Mouse (Mus musculus) urinary bladder, postnatal 4 days (tissue): Measurements from ENCODE around the gene Clta.

ENCODE experiments used
- DNase-seq, 2 experiments: peaks; one replicate each; pipeline ENCODE4 v3.0.0; 2021 to 2022; ENCODE audit warnings: low spot score in 2 of 2

The Clta gene

DNA sequence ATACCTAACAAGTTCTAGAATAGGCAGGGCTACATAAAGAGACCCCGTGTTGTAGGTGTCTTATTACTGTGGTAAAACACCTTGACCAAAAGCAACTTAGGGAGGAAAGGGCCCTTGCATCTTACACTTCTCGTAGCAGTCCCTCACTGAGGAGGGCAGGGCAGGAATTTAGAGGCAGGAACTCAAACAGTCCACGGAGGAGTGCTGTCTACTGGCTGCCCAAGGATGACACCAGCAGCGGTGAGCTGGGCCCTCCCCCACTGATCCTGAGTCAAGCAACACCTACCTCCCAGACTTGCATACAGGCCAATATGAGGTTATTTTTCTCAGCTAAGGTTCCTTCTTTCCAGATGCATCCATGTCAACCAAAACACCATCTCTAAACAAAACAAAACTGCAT lies 24.0 kb upstream of the Clta start:
- no peak for DNase-seq

DNA sequence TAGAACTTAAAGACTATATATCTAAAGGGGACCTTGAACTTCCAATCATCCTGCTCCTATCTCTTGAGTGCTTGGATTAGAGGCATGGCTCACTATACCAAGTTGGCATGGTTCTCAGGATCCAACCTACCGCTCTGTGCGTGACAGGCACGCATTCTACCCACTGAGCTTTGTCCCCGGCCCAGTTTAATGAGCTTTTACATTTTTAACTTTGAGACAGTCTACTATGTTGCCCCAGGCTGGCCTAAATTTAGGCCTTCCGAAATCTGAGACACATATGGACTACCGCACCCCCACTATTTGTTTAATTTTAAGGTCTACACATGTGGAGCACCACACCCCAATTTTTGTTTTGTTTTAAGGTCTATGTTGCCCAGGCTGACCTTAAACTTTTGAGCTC lies 23.4 kb upstream of the Clta start:
- DNase-seq: peak in 1 of 2 experiments; percentile 28

- peak in 1 of 2 experiments; percentile 45 for DNase-seq
These were observed 23.0 kb upstream of the Clta start for GRCm38 (mm10) chr4:43981251-43981650.

GRCm38 (mm10) chr4:43982053-43982732 lies 22.1 kb upstream of the Clta start:
- peak; percentile 88 to 94 for DNase-seq

- peak in 1 of 2 experiments; percentile 54 for DNase-seq
These were observed 21.1 kb upstream of the Clta start, which contains the start of gene Ccin for GRCm38 (mm10) chr4:43983181-43983580. Gene Ccin, plus strand, starts transcription at chr4:43983483.

- DNase-seq: peak in 1 of 2 experiments; percentile 58
These were observed 20.5 kb upstream of the Clta start for GRCm38 (mm10) chr4:43983756-43984155.

DNA sequence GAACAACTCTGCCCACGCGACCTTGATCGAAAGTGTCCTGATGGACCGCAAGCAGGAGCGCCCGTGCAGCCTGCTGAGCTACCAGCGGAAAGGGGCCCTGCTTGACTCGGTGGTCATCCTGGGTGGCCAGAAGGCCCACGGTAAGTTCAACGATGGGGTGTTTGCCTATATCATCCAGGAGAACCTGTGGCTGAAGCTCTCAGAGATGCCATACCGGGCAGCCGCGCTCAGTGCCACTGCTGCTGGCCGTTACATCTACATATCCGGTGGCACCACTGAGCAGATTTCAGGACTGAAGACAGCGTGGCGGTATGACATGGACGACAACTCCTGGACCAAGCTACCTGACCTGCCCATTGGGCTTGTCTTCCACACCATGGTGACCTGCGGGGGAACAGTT lies 19.9 kb upstream of the Clta start:
- peak in 1 of 2 experiments; percentile 51 for DNase-seq

DNA sequence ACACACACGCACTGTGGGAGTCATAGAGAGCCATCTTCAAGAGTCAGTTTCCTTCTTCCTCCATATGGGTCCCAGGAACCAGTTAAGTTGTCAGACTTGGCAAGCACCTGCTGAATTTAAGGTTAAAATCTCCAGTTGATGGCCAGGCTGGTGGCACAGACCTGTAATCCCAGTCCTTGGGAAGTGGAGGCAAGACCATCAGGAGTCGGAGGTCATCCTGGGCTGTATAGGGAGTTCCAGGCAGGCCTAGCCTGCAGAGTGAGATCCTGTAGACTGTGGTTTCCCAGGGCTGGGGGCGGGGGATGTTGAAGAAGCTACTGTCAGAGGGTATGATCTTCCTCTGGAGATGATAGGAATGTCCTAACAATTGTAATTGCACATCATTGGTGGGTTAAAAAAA lies 15.3 kb upstream of the Clta start:
- peak in 1 of 2 experiments; percentile 51 for DNase-seq

DNA sequence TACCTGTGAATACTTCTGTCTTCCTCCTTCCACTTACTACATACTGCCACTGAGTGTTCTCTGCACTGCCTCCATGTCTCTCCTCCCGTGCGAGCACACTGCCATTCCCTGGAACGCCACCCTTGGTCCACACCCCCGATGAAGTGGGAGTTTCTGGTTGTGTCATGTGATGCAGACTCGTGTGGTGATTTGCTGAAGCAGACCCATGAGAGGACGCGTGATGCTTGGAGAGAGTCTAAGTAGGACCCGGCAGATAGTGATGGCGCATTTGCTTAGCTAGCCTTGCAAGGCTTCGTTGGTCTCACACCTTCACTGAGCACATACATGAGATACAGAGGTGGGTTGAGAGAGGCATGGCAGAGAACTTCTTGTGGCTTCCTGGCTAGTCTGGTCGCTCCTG lies 11.2 kb upstream of the Clta start:
- peak in 1 of 2 experiments; percentile 42 for DNase-seq

DNA sequence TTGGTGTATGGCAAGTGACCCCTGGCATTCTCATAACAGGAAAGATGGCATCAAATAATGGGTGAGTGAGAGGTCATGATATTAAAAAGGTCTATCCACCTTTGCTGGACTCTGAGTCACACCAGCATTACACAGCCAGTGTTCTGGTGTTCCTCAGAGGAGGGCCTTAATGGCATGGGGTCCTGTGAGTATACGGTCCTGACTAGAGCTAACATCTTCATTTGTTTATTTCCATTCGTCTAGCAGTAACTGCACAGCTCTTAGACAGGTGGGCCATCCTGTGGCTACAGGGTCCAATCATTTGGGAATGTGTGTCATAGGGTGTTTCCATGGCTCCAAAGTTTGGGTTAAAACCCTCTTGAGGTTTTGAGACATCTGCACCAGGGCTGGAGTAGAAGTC lies 9.9 kb upstream of the Clta start:
- DNase-seq: no peak

DNA sequence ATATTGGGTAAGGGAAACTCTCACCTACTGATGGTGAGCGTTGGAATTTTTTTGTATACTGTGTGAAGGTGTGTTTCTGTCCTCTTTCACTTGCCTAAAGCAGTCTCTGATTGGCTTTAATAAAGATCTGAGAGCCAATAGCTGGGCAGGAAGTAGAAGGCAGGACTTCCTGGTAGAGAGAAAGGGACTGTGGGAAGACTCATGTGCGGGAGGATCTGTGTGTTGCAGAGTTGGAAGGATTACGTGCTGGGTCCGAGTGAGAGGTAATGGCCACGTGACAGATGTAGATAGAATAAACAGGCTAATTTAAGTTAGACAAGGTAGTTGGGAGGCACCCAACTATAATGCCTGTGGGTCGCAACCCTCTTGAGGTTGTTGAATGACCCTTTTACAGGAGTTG lies 630 bp upstream of the Clta start:
- DNase-seq: no peak

GRCm38 (mm10) chr4:44004623-44005409 lies 564 bp downstream of the Clta start:
- no peak for DNase-seq

DNA sequence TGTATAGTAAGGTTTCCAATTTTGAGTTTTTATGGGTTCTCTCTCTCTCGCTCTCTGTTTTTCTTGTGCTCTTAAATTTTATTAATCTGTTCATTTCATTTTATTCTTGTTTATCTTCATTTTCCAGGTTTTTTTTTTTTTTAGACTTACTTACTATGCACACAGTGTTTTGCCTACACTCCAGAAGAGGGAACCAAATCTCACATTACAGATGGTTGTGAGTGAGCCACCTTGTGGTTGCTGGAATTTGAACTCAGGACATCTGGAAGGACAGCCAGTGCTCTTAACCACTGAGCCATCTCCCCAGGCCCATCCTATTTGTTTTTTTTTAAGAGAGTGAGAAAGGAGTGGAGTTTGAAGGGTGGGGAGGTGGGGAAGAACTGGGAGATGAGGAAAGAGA lies 5.9 kb downstream of the Clta start:
- DNase-seq: no peak

- no peak for DNase-seq
These were observed 6.6 kb downstream of the Clta start for GRCm38 (mm10) chr4:44010893-44011292.

DNA sequence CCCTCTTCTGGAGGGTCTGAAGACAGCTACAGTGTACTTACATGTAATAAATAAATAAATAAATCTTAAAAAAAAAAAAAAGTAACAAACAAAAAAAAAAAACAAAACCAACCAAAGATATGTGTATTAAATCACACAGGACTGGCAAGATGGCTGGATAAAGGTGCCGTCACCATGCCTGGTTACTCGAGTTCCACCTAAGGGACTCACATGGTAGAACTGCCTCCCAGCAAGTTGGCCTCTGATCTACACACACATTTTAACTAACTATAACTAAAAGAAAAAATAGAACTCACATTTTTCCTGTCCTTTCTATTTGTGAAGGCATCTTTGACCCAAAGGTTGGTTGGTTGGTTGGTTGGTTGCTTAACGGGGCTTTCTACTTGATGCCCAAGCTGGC lies 7.5 kb downstream of the Clta start:
- no peak for DNase-seq

- DNase-seq: peak; percentile 88 to 89
These were observed 8.4 kb downstream of the Clta start for GRCm38 (mm10) chr4:44012376-44013367.

GRCm38 (mm10) chr4:44013391-44014070 lies 9.3 kb downstream of the Clta start:
- no peak for DNase-seq

DNA sequence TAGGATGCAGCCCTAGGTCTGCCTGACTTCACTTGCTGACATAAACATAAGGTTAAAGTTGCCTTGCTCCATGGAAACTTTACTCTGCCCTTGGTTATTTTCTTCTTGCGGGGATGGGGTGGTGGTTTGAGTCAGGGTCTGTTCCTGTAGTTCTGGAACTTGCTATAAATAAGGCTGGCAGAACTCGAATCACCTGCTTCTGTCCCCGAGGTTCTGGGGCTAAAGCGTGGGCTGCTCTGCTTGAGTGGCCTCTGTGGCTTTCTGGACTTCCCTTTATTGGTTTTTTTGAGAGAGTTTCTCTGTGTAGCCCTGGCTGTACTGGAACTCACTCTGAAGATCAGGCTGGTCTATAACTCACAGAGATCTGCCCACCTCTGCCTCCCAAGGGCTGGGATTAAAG lies 11.8 kb downstream of the Clta start:
- no peak for DNase-seq

DNA sequence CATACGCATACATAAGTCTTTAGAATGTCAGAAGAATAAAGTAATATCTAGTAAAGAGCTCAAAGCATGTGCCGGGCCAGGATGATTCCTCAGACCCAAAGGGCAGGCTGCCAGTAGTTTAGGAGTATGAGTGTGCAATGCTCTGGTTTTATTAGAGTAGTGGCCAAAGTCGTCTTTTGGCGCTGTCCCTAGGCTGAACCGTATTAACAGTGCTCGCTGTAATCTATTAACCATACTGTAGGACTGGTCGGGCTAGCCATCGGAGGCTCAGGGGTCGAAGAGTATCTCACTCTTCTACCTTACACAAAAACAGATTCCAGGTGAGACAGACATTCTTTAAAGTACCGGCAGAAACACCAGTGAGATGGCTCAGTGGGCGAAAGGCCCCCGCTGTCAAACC lies 12.5 kb downstream of the Clta start:
- no peak for DNase-seq

GRCm38 (mm10) chr4:44022323-44022722 lies 18.1 kb downstream of the Clta start:
- no peak for DNase-seq

DNA sequence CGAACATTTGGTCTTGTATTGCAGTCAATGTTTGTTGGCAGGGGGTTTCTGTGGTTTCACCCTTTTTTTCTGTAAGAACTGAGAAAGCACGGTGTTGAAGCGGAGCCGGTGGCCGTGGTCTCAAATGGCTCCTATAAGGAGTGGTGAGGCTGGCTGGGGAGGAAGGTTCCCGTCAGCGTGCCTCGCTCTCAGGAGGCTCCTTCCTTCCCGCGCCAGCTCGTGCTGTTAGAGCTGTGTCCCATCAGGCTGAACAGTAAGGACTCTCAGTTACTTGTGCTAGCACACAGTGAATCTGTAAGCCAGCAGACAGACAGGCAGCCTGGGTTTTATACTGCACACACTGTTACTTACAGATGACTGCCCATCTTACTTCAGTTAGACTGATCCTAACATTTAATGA lies 18.5 kb downstream of the Clta start:
- no peak for DNase-seq
